In the genomic region with DNA sequence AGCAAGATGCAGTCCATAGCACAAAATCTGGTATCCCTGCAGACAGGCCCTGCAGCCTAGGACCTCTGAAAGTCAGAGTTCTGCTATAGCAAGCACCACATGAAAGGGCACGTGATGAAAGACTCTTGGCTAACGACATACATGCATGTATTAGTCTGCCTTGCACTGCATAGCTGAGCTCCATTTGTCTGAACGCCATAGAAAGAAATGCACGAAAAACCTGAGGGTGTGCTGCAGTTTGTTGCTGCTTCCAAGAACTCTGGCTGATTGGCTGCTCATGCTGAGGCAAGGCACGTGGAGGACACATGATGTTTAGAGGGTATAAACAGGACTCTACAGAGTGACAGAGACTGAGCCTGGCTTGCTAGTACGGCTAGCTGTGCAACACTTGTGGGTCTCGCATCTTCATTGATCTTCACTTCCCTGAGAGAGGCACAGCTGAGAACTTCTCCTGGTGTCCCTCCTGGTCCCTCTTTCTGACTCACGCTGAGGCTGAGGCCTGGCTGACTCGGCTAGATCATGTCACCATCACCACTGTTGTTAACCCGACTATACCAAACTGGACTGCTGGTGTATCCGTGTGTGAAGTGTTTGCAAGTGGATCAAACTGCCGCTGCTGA, we compare ENCODE assay signal across 28 mouse cellular contexts. TPM values are rescaled to one million over a fixed set of nuclear protein-coding genes. Genes with fewer than 3 reads are reported as not detected.
A peak's percentile ranks its signal among the peaks of the same experiment; 100 is the strongest.
DNase-seq lines count a peak whose midpoint lies in the region; ATAC-seq and TF ChIP-seq lines count a peak whose summit lies in the region.
"Had no signal": no experiment of that assay in that cellular context is flagged by ENCODE, and none has a peak within 500 bp of the region (broad histone marks: within the 10 kb centered on the region; RNA-seq: fewer than 3 reads in every experiment).

No protein-coding gene starts in this region.

- H3K27me3 ChIP-seq in stomach, postnatal 0 days (ENCODE audit: control insufficient read depth, insufficient read depth, low read length), result no peaks in the 10 kb centered on the region
- H3K27me3 ChIP-seq: embryonic facial prominence, embryonic 12.5 days; intestine, embryonic 15.5 days; midbrain, embryonic 15.5 days had no signal

- H3K36me3 ChIP-seq in stomach, postnatal 0 days (ENCODE audit: control insufficient read depth, insufficient read depth, low read length), result peaks cover 9% of the 10 kb centered on the region

- no peaks in the 10 kb centered on the region for H3K4me1 ChIP-seq in stomach, postnatal 0 days (replicated peaks; ENCODE audit: control insufficient read depth, insufficient read depth)
- H3K4me1 ChIP-seq: embryonic facial prominence, embryonic 12.5 days had no signal

- H3K4me3 ChIP-seq in stomach, postnatal 0 days (ENCODE audit: low read depth, low read length), result no peak overlapping the region
- H3K4me3 ChIP-seq: embryonic facial prominence, embryonic 12.5 days; heart, embryonic 12.5 days; intestine, embryonic 15.5 days; limb, embryonic 12.5 days; liver, embryonic 13.5 days; midbrain, embryonic 15.5 days had no signal

- no peak overlapping the region for H3K4me2 ChIP-seq in stomach, postnatal 0 days (replicated peaks; ENCODE audit: low read depth)
- H3K4me2 ChIP-seq: embryonic facial prominence, embryonic 12.5 days; heart, embryonic 12.5 days; intestine, embryonic 15.5 days; limb, embryonic 12.5 days; liver, embryonic 13.5 days; midbrain, embryonic 15.5 days had no signal

- H3K9me3 ChIP-seq in stomach, postnatal 0 days (ENCODE audit: control insufficient read depth, low read length), result no peaks in the 10 kb centered on the region
- H3K9me3 ChIP-seq: embryonic facial prominence, embryonic 12.5 days; heart, embryonic 12.5 days; intestine, embryonic 15.5 days; limb, embryonic 12.5 days; liver, embryonic 13.5 days; midbrain, embryonic 15.5 days had no signal

- WGBS in stomach, postnatal 0 days, result 67% methylated on average over 12 of the region's 12 CpGs

- H3K9ac ChIP-seq in stomach, postnatal 0 days (ENCODE audit: low read length), result no peak overlapping the region
- H3K9ac ChIP-seq: embryonic facial prominence, embryonic 12.5 days; heart, embryonic 12.5 days; intestine, embryonic 15.5 days; limb, embryonic 12.5 days; liver, embryonic 13.5 days; midbrain, embryonic 15.5 days had no signal

- TF ChIP-seq CTCF in stomach, postnatal 0 days (IDR thresholded peaks at IDR 0.05; ENCODE audit: low read depth), result no peak

- no peak for ATAC-seq in frontal cortex, adult (ENCODE audit: low TSS enrichment)
- no peak for ATAC-seq in stomach, postnatal 0 days (ENCODE audit: low FRiP score, low TSS enrichment)
- ATAC-seq: CD4-positive, CD25-positive, alpha-beta regulatory T cell, adult 4 months; forebrain, embryonic 16.5 days; hindbrain, embryonic 16.5 days; intestine, embryonic 15.5 days; midbrain, embryonic 15.5 days had no signal

- peak; percentile 2 to 3 for DNase-seq in frontal cortex, postnatal 10 days (ENCODE audit: low spot score in 2 of 2)
- peak; percentile 3 for DNase-seq in kidney, postnatal 10 days
- no peak for DNase-seq in kidney, adult 11 months
- peak; percentile 2 for DNase-seq in right cerebral cortex, postnatal 4 days
- DNase-seq in right cerebral cortex, postnatal 25 days, result no peak
- peak; percentile 6 for DNase-seq in stomach, postnatal 0 days (ENCODE audit: low spot score)
- DNase-seq: cerebellum, adult 9-10 months; cerebellum, postnatal 36 days; gastrocnemius, postnatal 10 days; kidney, adult 9 months; kidney, postnatal 14 days; layer of hippocampus, adult 9-11 months; liver, embryonic 13.5 days; lung, adult 2 months; lung, postnatal 10 days; thymus, postnatal 14 days had no signal

- TF ChIP-seq EP300 in stomach, postnatal 0 days (optimal IDR thresholded peaks at IDR 0.05), result no peak

- no peak overlapping the region for H3K27ac ChIP-seq in stomach, postnatal 0 days (replicated peaks)
- H3K27ac ChIP-seq: embryonic facial prominence, embryonic 12.5 days; intestine, embryonic 15.5 days; limb, embryonic 12.5 days; liver, embryonic 13.5 days; macrophage; midbrain, embryonic 15.5 days had no signal

RNA-seq across cellular contexts. Expression of a gene that starts 3.0 kb away (rescaled TPM):
- 81.8 and 92.1 TPM in 2 replicates for polyA plus RNA-seq in stomach, postnatal 0 days (2015; fragmentation: Nextera tagmentation; extraction: Ambion mirVana)

RNA-seq across cellular contexts. Expression of a gene that starts 18.4 kb away (rescaled TPM):
- 24.0 and 25.4 TPM in 2 replicates for polyA plus RNA-seq in stomach, postnatal 0 days (2015; fragmentation: Nextera tagmentation; extraction: Ambion mirVana)

RNA-seq across cellular contexts. Expression of a gene that starts 50.6 kb away (rescaled TPM):
- not detected in 2 replicates for polyA plus RNA-seq in stomach, postnatal 0 days (2015; fragmentation: Nextera tagmentation; extraction: Ambion mirVana)
- polyA plus RNA-seq: CD4-positive, CD25-positive, alpha-beta regulatory T cell, adult 4 months; embryonic facial prominence, embryonic 12.5 days; forebrain, embryonic 16.5 days; heart, embryonic 12.5 days; heart, postnatal 0 days; hindbrain, embryonic 16.5 days; intestine, embryonic 15.5 days; limb, embryonic 12.5 days; liver, embryonic 13.5 days; lung, adult 2 months; macrophage; midbrain, embryonic 15.5 days; neural tube, embryonic 11.5 days had no signal

Comparison
In these comparisons a context has a peak if more than half of its experiments do, and no peak if none do; other contexts are left out.
1. DNase-seq: peak in frontal cortex, postnatal 10 days (2 of 2), kidney, postnatal 10 days (single experiment), right cerebral cortex, postnatal 4 days (single experiment) and stomach, postnatal 0 days (single experiment); none in kidney, adult 11 months (single experiment) and right cerebral cortex, postnatal 25 days (single experiment).